Mouse (Mus musculus) embryonic facial prominence, embryonic 10.5 days (tissue): ENCODE measurements around the gene Emilin2. TPM values are rescaled to one million over a fixed set of nuclear protein-coding genes. Genes with fewer than 3 reads are reported as not detected.
"Not testable (repeated sequence)": the region's sequence is repeated elsewhere in the genome, so short reads cannot be mapped to it uniquely, and the experiment has no call there.

ENCODE experiments used
- DNase-seq: peaks from one replicate; pipeline ENCODE4 v3.0.0-alpha.2; 2017; ENCODE audit warnings: low spot score
- H3K27ac ChIP-seq: fragments of 300-500 bp; sonication (generic); replicated peaks from 2 replicates; pipeline ENCODE4 v1.5.1; 2016; ENCODE audit warnings: mild to moderate bottlenecking
- H3K27me3 ChIP-seq: fragments of 300-500 bp; sonication (generic); replicated peaks from 2 replicates; pipeline ENCODE4 v1.6.1; 2016; ENCODE audit warnings: low read depth, mild to moderate bottlenecking; ENCODE audit not compliant: poor library complexity, severe bottlenecking
- H3K36me3 ChIP-seq: fragments of 300-500 bp; sonication (generic); replicated peaks from 2 replicates; pipeline ENCODE4 v1.6.1; 2016; ENCODE audit warnings: mild to moderate bottlenecking, moderate library complexity
- H3K4me1 ChIP-seq: fragments of 300-500 bp; sonication (generic); 2 replicates; pipeline ENCODE4 v1.6.1; 2016
- H3K4me3 ChIP-seq: fragments of 300-500 bp; sonication (generic); 2 replicates; pipeline ENCODE4 v1.5.1; 2016; ENCODE audit warnings: mild to moderate bottlenecking, moderate library complexity
- H3K9me3 ChIP-seq: fragments of 300-500 bp; sonication (generic); 2 replicates; pipeline ENCODE4 v1.6.1; 2016; ENCODE audit warnings: mild to moderate bottlenecking
- WGBS: fragments of 180-500 bp; shearing (Covaris S2); methylation state at CpG from one replicate; pipeline ENCODE4 v1.1.7; 2016; 5-methylcytosine and 5-hydroxymethylcytosine counted together
- polyA plus RNA-seq: library from polyadenylated mRNA; unstranded; fragments of >200 nt; fragmentation: Nextera tagmentation; extraction: Ambion mirVana; gene quantifications from 2 replicates; pipeline ENCODE4 v1.2.1, GENCODE M21; 2016

Emilin2 gene
- polyA plus RNA-seq, result 22.2 and 23.8 TPM in 2 replicates

DNA sequence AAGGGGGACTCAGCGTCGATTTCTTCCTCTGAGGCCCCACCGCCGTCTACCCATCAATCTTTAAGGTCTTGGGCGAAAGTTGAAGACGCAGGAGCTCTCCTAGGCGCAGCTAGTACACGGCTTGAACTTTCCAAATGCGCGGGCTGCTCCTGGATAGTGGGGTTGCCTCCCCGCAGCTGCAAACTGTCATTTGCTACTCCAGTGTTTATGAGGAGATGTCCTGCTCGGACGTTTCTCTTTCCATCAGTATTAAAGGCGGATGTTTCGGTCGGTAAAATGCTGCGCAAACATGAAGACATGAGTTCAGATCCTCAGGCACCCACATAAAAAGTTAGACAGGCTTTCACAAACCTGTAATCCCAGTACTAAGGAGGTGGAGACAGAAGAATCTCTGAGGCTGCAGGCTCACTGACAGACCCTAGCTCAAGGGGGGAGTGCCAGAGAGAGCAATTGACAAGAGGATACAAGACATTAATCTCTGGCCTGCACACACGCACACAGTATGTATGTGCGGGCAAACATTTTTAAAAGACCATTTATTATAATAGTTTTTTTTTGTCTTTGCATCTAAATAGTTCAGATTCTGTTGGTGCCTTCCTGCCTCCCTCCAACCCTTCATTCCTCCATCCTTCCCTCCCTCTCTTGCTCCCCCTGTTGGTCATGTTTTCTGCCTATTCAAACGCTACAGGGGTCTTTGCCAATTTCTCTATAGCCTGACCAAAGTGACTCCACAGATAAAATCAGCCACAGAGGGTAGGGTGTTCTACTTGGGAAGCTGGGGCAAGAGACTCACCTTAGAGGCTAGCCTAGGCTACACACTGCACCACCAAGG, at the start of gene Emilin2:
Emilin2 (minus strand) TSS at position 639 of the 832 bp plus-strand sequence.
- peak; percentile 59 for DNase-seq
- peaks cover 35% of the 10 kb centered on the region for H3K4me1 ChIP-seq
- peak within 1 kb of the TSS; percentile 78 for H3K4me3 ChIP-seq
- no peaks in the 10 kb centered on the region for H3K36me3 ChIP-seq
- H3K9me3 ChIP-seq, result no peaks in the 10 kb centered on the region
- H3K27ac ChIP-seq, result peak within 1 kb of the TSS; percentile 92
- peaks cover 32% of the 10 kb centered on the region for H3K27me3 ChIP-seq
- 7% methylated on average over 20 of the region's 20 CpGs for WGBS

GRCm38 (mm10) chr17:71355526-71355925, 43.7 kb upstream of the Emilin2 start:
- no peak for DNase-seq
- Histone ChIP-seq H3K4me3 (no peak overlapping the region), H3K27me3 (no peaks in the 10 kb centered on the region), H3K36me3 (peaks cover 93% of the 10 kb centered on the region), H3K9me3 (no peaks in the 10 kb centered on the region), H3K27ac (no peak overlapping the region), H3K4me1 (no peaks in the 10 kb centered on the region)
- WGBS, result 88% methylated on average over 3 of the region's 3 CpGs

- Histone ChIP-seq H3K27ac (no peak overlapping the region), H3K9me3 (no peaks in the 10 kb centered on the region), H3K4me1 (no peaks in the 10 kb centered on the region), H3K4me3 (no peak overlapping the region), H3K36me3 (peaks cover 93% of the 10 kb centered on the region), H3K27me3 (no peaks in the 10 kb centered on the region)
- DNase-seq, result no peak
- 95% methylated on average over 11 of the region's 11 CpGs for WGBS
These were observed 42.4 kb upstream of the Emilin2 start for GRCm38 (mm10) chr17:71354205-71354604.

DNA sequence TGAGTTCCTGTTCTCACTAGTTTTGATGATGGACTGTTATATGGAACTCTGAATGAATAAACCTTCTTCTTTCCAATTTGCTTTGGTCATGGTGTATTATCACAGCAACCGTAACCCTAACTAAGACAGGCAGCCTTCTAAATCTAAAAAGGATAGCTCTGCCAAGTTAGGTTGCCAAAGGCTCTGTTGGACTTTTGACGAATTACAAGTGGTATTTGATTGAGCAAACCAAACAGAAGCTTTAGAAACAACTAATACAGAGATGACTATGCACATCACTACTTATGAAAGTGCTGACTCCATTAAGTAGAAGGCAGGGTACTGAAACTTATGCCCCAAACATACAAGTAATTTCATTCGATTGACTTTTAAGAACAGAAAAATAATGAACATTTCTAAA, 36.4 kb upstream of the Emilin2 start:
- Histone ChIP-seq H3K27ac (no peak overlapping the region), H3K27me3 (no peaks in the 10 kb centered on the region), H3K4me3 (no peak overlapping the region), H3K4me1 (peaks cover 11% of the 10 kb centered on the region; the same call in 1 of the 2 replicates), H3K9me3 (no peaks in the 10 kb centered on the region), H3K36me3 (peaks cover 98% of the 10 kb centered on the region)
- DNase-seq, result no peak
- WGBS, result 91% methylated on average over 3 of the region's 3 CpGs

GRCm38 (mm10) chr17:71342006-71342405, 30.2 kb upstream of the Emilin2 start:
- Histone ChIP-seq H3K27ac (no peak overlapping the region), H3K27me3 (no peaks in the 10 kb centered on the region), H3K36me3 (peaks cover 64% of the 10 kb centered on the region), H3K4me1 (peaks cover 11% of the 10 kb centered on the region; the same call in 1 of the 2 replicates), H3K9me3 (no peaks in the 10 kb centered on the region), H3K4me3 (no peak overlapping the region)
- 90% methylated on average over 3 of the region's 3 CpGs for WGBS
- DNase-seq, result no peak

- H3K27ac ChIP-seq, result no peak overlapping the region
- H3K27me3 ChIP-seq, result no peaks in the 10 kb centered on the region
- no peak for DNase-seq
- peaks cover 32% of the 10 kb centered on the region for H3K36me3 ChIP-seq
- H3K4me1 ChIP-seq, result no peaks in the 10 kb centered on the region
- WGBS, result 93% methylated on average over 6 of the region's 6 CpGs
- no peak overlapping the region for H3K4me3 ChIP-seq
- no peaks in the 10 kb centered on the region for H3K9me3 ChIP-seq
These were observed 26.8 kb upstream of the Emilin2 start for GRCm38 (mm10) chr17:71338627-71339026.

- Histone ChIP-seq H3K36me3 (peaks cover 21% of the 10 kb centered on the region), H3K9me3 (no peaks in the 10 kb centered on the region), H3K27ac (no peak overlapping the region), H3K27me3 (no peaks in the 10 kb centered on the region), H3K4me1 (no peaks in the 10 kb centered on the region), H3K4me3 (no peak overlapping the region)
- WGBS, result 95% methylated on average over 9 of the region's 9 CpGs
- DNase-seq, result no peak
These were observed 25.8 kb upstream of the Emilin2 start for GRCm38 (mm10) chr17:71337546-71337945.

- WGBS, result 78% methylated on average over 8 of the region's 8 CpGs
- H3K27ac ChIP-seq, result no peak overlapping the region
- H3K4me1 ChIP-seq, result no peaks in the 10 kb centered on the region
- H3K9me3 ChIP-seq, result no peaks in the 10 kb centered on the region
- peaks cover 10% of the 10 kb centered on the region for H3K36me3 ChIP-seq
- no peak overlapping the region for H3K4me3 ChIP-seq
- H3K27me3 ChIP-seq, result no peaks in the 10 kb centered on the region
- no peak for DNase-seq
These were observed 24.6 kb upstream of the Emilin2 start for GRCm38 (mm10) chr17:71336421-71336820.

GRCm38 (mm10) chr17:71332298-71332697, 20.5 kb upstream of the Emilin2 start:
- Histone ChIP-seq H3K4me3 (no peak overlapping the region), H3K36me3 (no peaks in the 10 kb centered on the region), H3K27ac (no peak overlapping the region), H3K9me3 (no peaks in the 10 kb centered on the region), H3K4me1 (no peaks in the 10 kb centered on the region), H3K27me3 (no peaks in the 10 kb centered on the region)
- WGBS, result 77% methylated on average over 15 of the region's 15 CpGs
- DNase-seq, result no peak

- 86% methylated on average over 8 of the region's 8 CpGs for WGBS
- not testable (repeated sequence) for H3K4me1 ChIP-seq, H3K9me3 ChIP-seq, H3K27ac ChIP-seq, H3K4me3 ChIP-seq, DNase-seq, H3K36me3 ChIP-seq, H3K27me3 ChIP-seq
These were observed 9.0 kb upstream of the Emilin2 start for GRCm38 (mm10) chr17:71320731-71321130.

GRCm38 (mm10) chr17:71319361-71319760, 7.6 kb upstream of the Emilin2 start:
- Histone ChIP-seq H3K9me3 (no peaks in the 10 kb centered on the region), H3K27me3 (no peaks in the 10 kb centered on the region), H3K27ac (no peak overlapping the region), H3K36me3 (no peaks in the 10 kb centered on the region), H3K4me1 (no peaks in the 10 kb centered on the region), H3K4me3 (no peak overlapping the region)
- WGBS, result 95% methylated on average over 3 of the region's 3 CpGs
- DNase-seq, result no peak

DNA sequence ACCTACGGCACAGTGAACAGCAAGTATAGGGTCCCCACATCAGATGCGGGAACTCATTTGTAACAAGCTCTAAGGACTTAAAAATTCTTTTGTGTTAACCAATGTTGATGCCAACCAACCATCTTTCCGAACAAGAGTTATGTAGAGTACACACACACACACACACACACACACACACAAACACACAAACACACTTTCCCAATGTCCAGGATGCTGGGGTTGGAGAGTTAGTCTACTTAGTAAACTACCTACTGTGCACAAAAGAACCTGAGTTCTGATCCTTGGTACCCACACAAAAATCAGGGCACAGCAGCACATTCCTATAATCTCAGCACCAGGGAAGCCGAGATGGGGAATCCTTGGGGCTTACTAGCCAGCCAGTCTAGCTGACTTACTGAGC, 5.8 kb upstream of the Emilin2 start:
- Histone ChIP-seq H3K27ac (no peak overlapping the region), H3K4me3 (no peak overlapping the region), H3K27me3 (no peaks in the 10 kb centered on the region), H3K4me1 (no peaks in the 10 kb centered on the region), H3K9me3 (no peaks in the 10 kb centered on the region), H3K36me3 (no peaks in the 10 kb centered on the region)
- no peak for DNase-seq
- WGBS, result 92% methylated on average over 4 of the region's 4 CpGs

DNA sequence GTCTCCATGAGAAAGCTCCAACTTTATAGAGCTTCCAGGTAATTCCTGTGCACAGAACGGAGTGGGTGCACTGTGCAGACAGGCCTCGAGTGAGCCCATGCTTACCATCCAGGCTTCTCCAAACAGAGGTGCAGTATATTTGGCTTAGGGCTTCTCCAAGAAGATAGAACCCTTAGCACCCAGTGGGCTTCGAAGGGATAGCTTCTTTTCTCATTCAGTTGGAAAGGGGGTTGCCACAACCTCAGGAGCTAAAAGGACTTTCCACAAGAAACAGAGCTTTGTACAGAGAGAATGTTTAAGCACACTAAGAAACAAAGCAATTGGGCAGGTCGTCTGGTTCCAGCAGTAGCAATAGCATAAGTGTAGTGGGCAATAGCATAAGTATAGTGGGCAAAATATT, 2.5 kb upstream of the Emilin2 start:
- no peak overlapping the region for H3K27ac ChIP-seq
- no peak overlapping the region for H3K4me3 ChIP-seq
- 81% methylated on average over 4 of the region's 4 CpGs for WGBS
- peaks cover 26% of the 10 kb centered on the region for H3K4me1 ChIP-seq
- H3K27me3 ChIP-seq, result peaks cover 24% of the 10 kb centered on the region
- H3K36me3 ChIP-seq, result no peaks in the 10 kb centered on the region
- no peak for DNase-seq
- H3K9me3 ChIP-seq, result no peaks in the 10 kb centered on the region
